Mouse (Mus musculus) ZHBTc4 (cell line): ENCODE data around the gene 1700013G24Rik.

Experiments
- DNase-seq: peaks from one replicate; pipeline ENCODE4 v3.0.0-alpha.2; 2011; ENCODE audit warnings: low read depth, low spot score

Gene 1700013G24Rik

GRCm38 (mm10) chr4:137494751-137495500 lies 41.8 kb downstream of the 1700013G24Rik start:
- DNase-seq = peak; percentile 70

GRCm38 (mm10) chr4:137495501-137496100 lies 42.5 kb downstream of the 1700013G24Rik start:
- DNase-seq = no peak

- peak; percentile 66 for DNase-seq
These were observed 44.3 kb downstream of the 1700013G24Rik start for GRCm38 (mm10) chr4:137497367-137497766.

- no peak for DNase-seq
These were observed 45.0 kb downstream of the 1700013G24Rik start for GRCm38 (mm10) chr4:137497892-137498722.

DNA sequence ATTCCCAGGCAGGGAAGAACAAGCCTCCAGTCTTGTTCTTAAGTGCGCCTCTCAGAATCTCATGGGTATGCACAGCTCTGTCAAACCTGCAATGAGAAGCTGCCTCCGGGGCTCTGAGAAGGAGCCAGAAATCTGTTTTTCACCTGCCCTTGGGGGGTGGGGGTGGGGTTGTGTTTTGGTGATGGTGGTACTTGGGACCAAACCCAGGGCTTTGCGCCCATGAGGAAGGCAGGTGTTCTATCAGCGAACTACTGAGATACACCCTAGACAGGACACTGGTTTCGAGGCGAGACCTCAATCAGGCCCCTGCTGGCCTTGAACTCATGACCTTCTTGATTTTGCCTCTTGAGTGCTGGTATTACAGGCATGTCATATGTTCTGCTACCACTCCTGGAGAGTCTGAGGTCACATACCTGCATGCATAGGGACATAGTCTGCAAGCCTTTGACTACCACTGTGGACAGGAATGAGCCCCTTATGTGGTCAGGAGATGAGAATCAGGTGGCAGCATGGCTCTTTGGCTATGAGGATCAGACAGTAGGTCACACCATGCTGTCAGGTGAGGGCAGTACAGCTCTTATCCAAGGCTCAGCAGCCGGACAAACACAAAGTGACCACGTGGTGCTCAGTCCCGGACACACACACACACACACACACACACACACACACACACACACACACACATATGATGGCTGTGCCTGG lies 45.9 kb downstream of the 1700013G24Rik start:
- DNase-seq = no peak

GRCm38 (mm10) chr4:137500149-137500548 lies 47.1 kb downstream of the 1700013G24Rik start:
- no peak for DNase-seq

- DNase-seq = no peak
These were observed 47.9 kb downstream of the 1700013G24Rik start for GRCm38 (mm10) chr4:137500953-137501352.

DNA sequence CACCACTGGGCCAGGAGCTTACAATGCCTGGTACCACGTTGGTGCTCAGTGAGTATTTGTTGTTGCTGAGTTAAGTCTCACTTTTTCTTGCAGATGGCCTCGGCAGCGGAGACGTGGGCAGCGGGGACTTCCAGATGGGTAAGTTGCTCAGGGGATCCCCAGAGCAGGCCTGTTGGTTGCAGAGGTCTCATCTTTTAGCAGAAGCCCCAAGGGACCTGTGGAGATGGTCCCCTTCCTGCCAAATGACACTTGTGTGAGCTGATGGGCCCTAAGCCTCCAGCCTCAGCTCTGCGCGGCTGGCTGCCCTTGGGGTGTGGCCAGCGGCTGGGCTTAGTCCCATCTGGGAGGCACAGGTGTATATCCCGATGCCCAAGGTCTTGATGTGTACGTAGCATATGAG lies 49.1 kb downstream of the 1700013G24Rik start:
- no peak for DNase-seq

DNA sequence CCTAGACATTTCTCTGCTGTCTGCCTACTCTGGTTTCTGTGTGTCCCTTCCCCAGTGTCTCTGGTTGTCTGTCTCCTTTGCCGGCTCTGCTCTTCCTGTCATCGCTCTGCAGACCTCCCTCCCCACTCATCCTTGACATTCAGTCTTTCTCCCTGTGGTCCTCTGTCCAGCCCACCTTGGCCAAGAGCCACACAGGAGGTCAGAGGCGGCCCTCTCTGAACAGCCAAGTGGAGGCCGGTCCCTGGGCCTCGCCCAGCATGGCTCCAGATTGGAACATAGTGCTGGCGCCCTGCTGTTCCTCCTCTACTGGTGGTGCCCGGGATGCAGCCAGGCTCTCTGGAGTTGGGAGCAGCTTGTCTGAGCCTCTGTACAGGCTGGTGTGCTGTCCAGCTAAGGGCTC lies 49.7 kb downstream of the 1700013G24Rik start:
- no peak for DNase-seq

DNA sequence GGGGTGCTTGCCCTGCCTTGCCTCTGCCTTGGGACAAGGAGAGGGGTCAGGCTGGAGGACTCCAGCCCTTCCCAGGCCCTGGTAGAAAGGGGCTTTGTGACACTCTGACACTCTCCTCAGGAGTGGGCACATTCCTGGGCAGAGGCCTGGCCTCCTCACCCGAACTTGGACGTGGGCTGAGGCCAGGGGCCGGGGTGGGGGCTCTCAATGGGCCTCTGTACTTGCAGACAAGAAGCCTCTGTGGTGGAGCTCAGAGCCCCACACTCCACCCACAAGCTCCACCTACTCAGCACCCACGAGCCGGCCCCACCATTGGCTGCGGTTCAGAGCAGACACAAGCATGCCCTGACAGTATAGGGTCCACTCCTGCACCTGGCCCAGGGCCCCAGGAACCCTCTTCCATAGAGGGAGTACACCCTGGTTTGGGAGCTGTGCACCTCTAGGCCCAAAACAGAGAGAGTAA lies 50.5 kb downstream of the 1700013G24Rik start:
- DNase-seq = no peak
